Mouse (Mus musculus): Measurements from ENCODE around the gene Ndst4.
A peak's percentile ranks its signal among the peaks of the same experiment; 100 is the strongest.

Gene Ndst4

GRCm38 (mm10) chr3:125403601-125404396 lies at the start of gene Ndst4:
Gene Ndst4 (plus strand): TSS chr3:125404076.
- peak; percentile 65 for DNase-seq

- no peak for DNase-seq
Measured at GRCm38 (mm10) chr3:125397443-125397842, 6.4 kb upstream of the Ndst4 start.

GRCm38 (mm10) chr3:125406456-125406855 lies 2.6 kb downstream of the Ndst4 start:
- DNase-seq: peak; percentile 36 to 44

GRCm38 (mm10) chr3:125406991-125407390 lies 3.1 kb downstream of the Ndst4 start:
- DNase-seq: no peak

- DNase-seq: no peak
Measured at GRCm38 (mm10) chr3:125466894-125467652, 63.2 kb downstream of the Ndst4 start.

- DNase-seq: no peak
Measured at GRCm38 (mm10) chr3:125510102-125510501, 106.2 kb downstream of the Ndst4 start.

GRCm38 (mm10) chr3:125533371-125533770 lies 129.5 kb downstream of the Ndst4 start:
- DNase-seq: no peak

GRCm38 (mm10) chr3:125570602-125571001 lies 166.7 kb downstream of the Ndst4 start:
- no peak for DNase-seq

GRCm38 (mm10) chr3:125632233-125632632 lies 228.4 kb downstream of the Ndst4 start:
- DNase-seq: no peak

- no peak for DNase-seq
Measured at GRCm38 (mm10) chr3:125655009-125655635, 251.2 kb downstream of the Ndst4 start.

GRCm38 (mm10) chr3:125660114-125660717 lies 256.3 kb downstream of the Ndst4 start:
- peak in 1 of 2 experiments; percentile 23 for DNase-seq

GRCm38 (mm10) chr3:125660884-125661532 lies 257.1 kb downstream of the Ndst4 start:
- no peak for DNase-seq

- DNase-seq: peak; percentile 45 to 51
Measured at GRCm38 (mm10) chr3:125673997-125674794, 270.3 kb downstream of the Ndst4 start.

GRCm38 (mm10) chr3:125675211-125675896 lies 271.5 kb downstream of the Ndst4 start:
- DNase-seq: no peak

GRCm38 (mm10) chr3:125678924-125679323 lies 275.0 kb downstream of the Ndst4 start:
- DNase-seq: peak; percentile 21 to 34

GRCm38 (mm10) chr3:125683460-125684230 lies 279.8 kb downstream of the Ndst4 start:
- no peak for DNase-seq

- DNase-seq: no peak
Measured at GRCm38 (mm10) chr3:125684583-125684982, 280.7 kb downstream of the Ndst4 start.

GRCm38 (mm10) chr3:125687601-125688000 lies 283.7 kb downstream of the Ndst4 start:
- DNase-seq: no peak

GRCm38 (mm10) chr3:125690948-125691347 lies 287.1 kb downstream of the Ndst4 start:
- no peak for DNase-seq

- DNase-seq: no peak
Measured at GRCm38 (mm10) chr3:125722953-125723352, 319.1 kb downstream of the Ndst4 start.

Data from cerebellum, postnatal 10 days (tissue).